ENCODE assay signal across 11 mouse cellular contexts in the genomic region with DNA sequence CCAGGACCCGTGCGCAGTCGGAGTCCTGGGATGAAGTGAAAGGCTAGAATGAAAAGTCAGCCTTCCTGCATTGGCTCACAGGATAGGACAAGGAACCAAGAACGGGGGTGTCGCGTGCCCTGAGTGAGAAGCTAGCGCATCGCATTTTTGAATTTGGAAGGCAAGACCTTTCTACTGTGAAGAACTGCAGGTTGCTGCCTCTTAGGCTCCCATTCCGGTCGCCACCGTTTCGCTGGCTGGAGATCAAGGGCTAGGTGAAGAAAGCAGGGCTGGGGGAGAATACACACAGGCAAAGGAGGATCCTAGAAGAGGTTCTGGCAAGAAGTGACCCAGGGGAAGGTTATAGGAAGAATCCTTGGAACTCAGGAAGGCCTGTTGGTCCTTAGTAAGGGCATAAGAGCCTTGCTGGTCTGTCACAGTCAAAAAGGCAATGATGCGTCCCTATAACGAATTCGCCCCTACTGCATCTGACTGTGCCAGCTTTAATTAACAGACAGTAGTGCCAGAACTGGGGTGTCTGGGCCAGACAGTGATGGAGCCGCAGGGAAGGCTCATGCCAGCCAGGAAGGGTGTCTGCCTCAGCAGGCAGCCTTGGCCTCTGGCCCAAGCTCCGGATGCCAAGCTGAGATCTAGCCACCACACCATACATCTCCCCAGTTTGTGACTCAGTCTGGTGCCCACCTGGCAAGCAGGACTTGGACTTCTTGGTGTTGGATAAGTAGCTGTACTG. TPM values are rescaled to one million over a fixed set of nuclear protein-coding genes. Genes with fewer than 3 reads are reported as not detected.
DNase-seq lines count a peak whose midpoint lies in the region; ATAC-seq and TF ChIP-seq lines count a peak whose summit lies in the region.
"Had no signal": no experiment of that assay in that cellular context is flagged by ENCODE, and none has a peak within 500 bp of the region (broad histone marks: within the 10 kb centered on the region; RNA-seq: fewer than 3 reads in every experiment).

No protein-coding gene starts in this region.

- H3K36me3 ChIP-seq in heart, embryonic 12.5 days = no peaks in the 10 kb centered on the region
- H3K36me3 ChIP-seq in ES-Bruce4 (ENCODE audit: control insufficient read depth, insufficient read depth, low read length, poor library complexity, severe bottlenecking) = no peaks in the 10 kb centered on the region
- no peaks in the 10 kb centered on the region for H3K36me3 ChIP-seq in embryonic facial prominence, embryonic 15.5 days
- H3K36me3 ChIP-seq in limb, embryonic 11.5 days (ENCODE audit: control insufficient read depth, insufficient read depth, low read length) = no peaks in the 10 kb centered on the region

- TF ChIP-seq CTCF in ES-Bruce4 (IDR thresholded peaks at IDR 0.05; ENCODE audit: low read depth, low read length) = no peak

- TF ChIP-seq EP300 in ES-Bruce4 (IDR thresholded peaks at IDR 0.05; ENCODE audit: insufficient read depth, low read depth, low read length) = no peak

- H3K4me2 ChIP-seq in heart, embryonic 12.5 days = peak overlapping the region; percentile 59
- 0 out of 2 replicates have a peak overlapping the region, but pooled peaks have one; percentile 40 for H3K4me2 ChIP-seq in embryonic facial prominence, embryonic 15.5 days (replicated peaks)
- peak overlapping the region; percentile 36; the same call in 1 of the 2 replicates for H3K4me2 ChIP-seq in limb, embryonic 11.5 days (ENCODE audit: low read depth, severe bottlenecking)

- 28% methylated on average over 17 of the region's 17 CpGs for WGBS in heart, embryonic 12.5 days
- 27% methylated on average over 17 of the region's 17 CpGs for WGBS in embryonic facial prominence, embryonic 15.5 days
- WGBS in limb, embryonic 11.5 days = 25% methylated on average over 17 of the region's 17 CpGs

- peaks cover 13% of the 10 kb centered on the region for H3K4me1 ChIP-seq in heart, embryonic 12.5 days (replicated peaks)
- H3K4me1 ChIP-seq in ES-Bruce4 (ENCODE audit: control insufficient read depth, insufficient read depth, low read length) = no peaks in the 10 kb centered on the region
- peaks cover 19% of the 10 kb centered on the region for H3K4me1 ChIP-seq in embryonic facial prominence, embryonic 15.5 days
- H3K4me1 ChIP-seq in limb, embryonic 11.5 days (ENCODE audit: control insufficient read depth, insufficient read depth, low read length) = peaks cover 9% of the 10 kb centered on the region

- ATAC-seq in heart, embryonic 12.5 days (ENCODE audit: insufficient number of reproducible peaks, low FRiP score) = no peak
- ATAC-seq in embryonic facial prominence, embryonic 15.5 days (ENCODE audit: insufficient number of reproducible peaks, low FRiP score, low TSS enrichment, low read depth) = no peak
- ATAC-seq in limb, embryonic 11.5 days (ENCODE audit: insufficient number of reproducible peaks, low FRiP score, low TSS enrichment, low read depth) = no peak
- ATAC-seq in erythroblast, adult 5-6 weeks (replicated peaks; ENCODE audit: low FRiP score, poor library complexity, severe bottlenecking) = no peak
- ATAC-seq: liver, postnatal 0 days had no signal

- no peaks in the 10 kb centered on the region for H3K9me3 ChIP-seq in heart, embryonic 12.5 days (replicated peaks)
- H3K9me3 ChIP-seq in ES-Bruce4 (replicated peaks; ENCODE audit: control insufficient read depth, insufficient read depth, low read length, poor library complexity, severe bottlenecking) = no peaks in the 10 kb centered on the region
- H3K9me3 ChIP-seq in embryonic facial prominence, embryonic 15.5 days (replicated peaks) = no peaks in the 10 kb centered on the region
- H3K9me3 ChIP-seq in limb, embryonic 11.5 days (ENCODE audit: control insufficient read depth, low read length) = no peaks in the 10 kb centered on the region

- H3K9ac ChIP-seq in heart, embryonic 12.5 days = no peak overlapping the region
- H3K9ac ChIP-seq in ES-Bruce4 (ENCODE audit: low read depth, poor library complexity, severe bottlenecking) = peak overlapping the region; percentile 32; the same call in 1 of the 2 replicates
- no peak overlapping the region for H3K9ac ChIP-seq in embryonic facial prominence, embryonic 15.5 days
- H3K9ac ChIP-seq in limb, embryonic 11.5 days (ENCODE audit: low read length) = no peak overlapping the region
- H3K9ac ChIP-seq: liver, postnatal 0 days had no signal

- TF ChIP-seq POLR2A in ES-Bruce4 (IDR thresholded peaks at IDR 0.05; ENCODE audit: insufficient read depth, low read length) = no peak

- DNase-seq in heart, adult 18-20 months = no peak
- DNase-seq in limb, embryonic 11.5 days (ENCODE audit: low spot score) = no peak
- DNase-seq in layer of hippocampus, adult 9-11 months = no peak
- no peak for DNase-seq in embryo, embryonic 11 days
- DNase-seq: heart, adult 2 months; kidney, postnatal 36 days; liver, postnatal 0 days had no signal

- H3K27me3 ChIP-seq in heart, embryonic 12.5 days (replicated peaks) = peaks cover 92% of the 10 kb centered on the region
- no peaks in the 10 kb centered on the region for H3K27me3 ChIP-seq in ES-Bruce4 (ENCODE audit: control insufficient read depth, insufficient read depth, low read length, poor library complexity, severe bottlenecking)
- H3K27me3 ChIP-seq in embryonic facial prominence, embryonic 15.5 days = peaks cover 91% of the 10 kb centered on the region
- peaks cover 79% of the 10 kb centered on the region for H3K27me3 ChIP-seq in limb, embryonic 11.5 days (ENCODE audit: control insufficient read depth, insufficient read depth, low read length)

- no peak overlapping the region for H3K4me3 ChIP-seq in heart, embryonic 12.5 days
- H3K4me3 ChIP-seq in ES-Bruce4 (ENCODE audit: low read depth, low read length) = peak overlapping the region; percentile 45; the same call in 1 of the 2 replicates
- peak overlapping the region; percentile 26 for H3K4me3 ChIP-seq in embryonic facial prominence, embryonic 15.5 days (replicated peaks)
- H3K4me3 ChIP-seq in limb, embryonic 11.5 days (ENCODE audit: low read depth, low read length) = no peak overlapping the region
- H3K4me3 ChIP-seq: heart, adult 2 months had no signal

- no peak overlapping the region for H3K27ac ChIP-seq in heart, embryonic 12.5 days (ENCODE audit: poor library complexity, severe bottlenecking)
- H3K27ac ChIP-seq in ES-Bruce4 (ENCODE audit: insufficient read depth, low read length) = no peak overlapping the region
- H3K27ac ChIP-seq in embryonic facial prominence, embryonic 15.5 days (replicated peaks) = no peak overlapping the region
- no peak overlapping the region for H3K27ac ChIP-seq in limb, embryonic 11.5 days (replicated peaks; ENCODE audit: low read depth, low read length)
- H3K27ac ChIP-seq: heart, adult 2 months had no signal

RNA-seq across cellular contexts. Expression of gene Grid2ip, which starts 13.4 kb away (rescaled TPM):
- 0.14 and 0.51 TPM in 2 replicates for polyA plus RNA-seq in heart, embryonic 12.5 days (2016; fragmentation: Nextera tagmentation; extraction: Ambion mirVana)
- total RNA-seq in heart, adult 18-20 months (2021) = not detected
- 0.38 and 0.57 TPM in 2 replicates for polyA plus RNA-seq in ES-Bruce4 (2011; ENCODE audit: insufficient read depth, insufficient read length, low read depth, missing spikeins)
- 0.68 and 1.8 TPM in 2 replicates for polyA plus RNA-seq in embryonic facial prominence, embryonic 15.5 days (2015; fragmentation: Nextera tagmentation; extraction: Ambion mirVana)
- polyA plus RNA-seq in limb, embryonic 11.5 days (2014; fragmentation: Nextera tagmentation; extraction: Ambion mirVana) = 0.31 and 0.88 TPM in 2 replicates
- 0.58 TPM in 1 of 2 replicates, not detected in the other for total RNA-seq in erythroblast, adult 5-6 weeks (2015; ENCODE audit: low replicate concordance)
- not detected in 2 replicates for total RNA-seq in erythroblast, adult 5-6 weeks (2017; ENCODE audit: low replicate concordance)
- total RNA-seq: heart, adult 2 months had no signal
- polyA plus RNA-seq: heart, adult 2 months; liver, postnatal 0 days had no signal

RNA-seq across cellular contexts. Expression of gene Kdelr2, which starts 33.1 kb away (rescaled TPM):
- polyA plus RNA-seq in heart, embryonic 12.5 days (2016; fragmentation: Nextera tagmentation; extraction: Ambion mirVana) = 285 TPM in 2 replicates
- 10 to 100 TPM; 48.7 to 49.0 TPM for total RNA-seq in heart, adult 18-20 months (2021)
- polyA plus RNA-seq in ES-Bruce4 (2011; ENCODE audit: insufficient read depth, insufficient read length, low read depth, missing spikeins) = 80.1 and 80.4 TPM in 2 replicates
- polyA plus RNA-seq in embryonic facial prominence, embryonic 15.5 days (2015; fragmentation: Nextera tagmentation; extraction: Ambion mirVana) = 416 and 417 TPM in 2 replicates
- polyA plus RNA-seq in limb, embryonic 11.5 days (2014; fragmentation: Nextera tagmentation; extraction: Ambion mirVana) = 265 and 281 TPM in 2 replicates
- 17.6 and 19.6 TPM in 2 replicates for total RNA-seq in erythroblast, adult 5-6 weeks (2015; ENCODE audit: low replicate concordance)
- 15.5 and 29.2 TPM in 2 replicates for total RNA-seq in erythroblast, adult 5-6 weeks (2017; ENCODE audit: low replicate concordance)

RNA-seq across cellular contexts. Expression of gene Zdhhc4, which starts 41.5 kb away (rescaled TPM):
- 51.9 and 56.5 TPM in 2 replicates for polyA plus RNA-seq in heart, embryonic 12.5 days (2016; fragmentation: Nextera tagmentation; extraction: Ambion mirVana)
- 10 to 100 TPM; 25.1 to 26.3 TPM for total RNA-seq in heart, adult 18-20 months (2021)
- 27.2 and 28.9 TPM in 2 replicates for polyA plus RNA-seq in ES-Bruce4 (2011; ENCODE audit: insufficient read depth, insufficient read length, low read depth, missing spikeins)
- polyA plus RNA-seq in embryonic facial prominence, embryonic 15.5 days (2015; fragmentation: Nextera tagmentation; extraction: Ambion mirVana) = 74.6 and 77.8 TPM in 2 replicates
- 74.1 and 75.1 TPM in 2 replicates for polyA plus RNA-seq in limb, embryonic 11.5 days (2014; fragmentation: Nextera tagmentation; extraction: Ambion mirVana)
- 8.8 and 23.8 TPM in 2 replicates for total RNA-seq in erythroblast, adult 5-6 weeks (2015; ENCODE audit: low replicate concordance)
- total RNA-seq in erythroblast, adult 5-6 weeks (2017; ENCODE audit: low replicate concordance) = 6.0 and 10.6 TPM in 2 replicates

RNA-seq across cellular contexts. Expression of gene E130309D02Rik, which starts 55.4 kb away (rescaled TPM):
- polyA plus RNA-seq in heart, embryonic 12.5 days (2016; fragmentation: Nextera tagmentation; extraction: Ambion mirVana) = 26.9 and 27.6 TPM in 2 replicates
- total RNA-seq in heart, adult 18-20 months (2021) = 10 to 100 TPM; 15.1 to 18.2 TPM
- polyA plus RNA-seq in ES-Bruce4 (2011; ENCODE audit: insufficient read depth, insufficient read length, low read depth, missing spikeins) = 22.3 and 23.8 TPM in 2 replicates
- polyA plus RNA-seq in embryonic facial prominence, embryonic 15.5 days (2015; fragmentation: Nextera tagmentation; extraction: Ambion mirVana) = 33.1 and 33.7 TPM in 2 replicates
- 52.5 and 53.4 TPM in 2 replicates for polyA plus RNA-seq in limb, embryonic 11.5 days (2014; fragmentation: Nextera tagmentation; extraction: Ambion mirVana)
- 7.1 and 11.3 TPM in 2 replicates for total RNA-seq in erythroblast, adult 5-6 weeks (2015; ENCODE audit: low replicate concordance)
- 4.3 and 4.6 TPM in 2 replicates for total RNA-seq in erythroblast, adult 5-6 weeks (2017; ENCODE audit: low replicate concordance)

Comparison
In these comparisons a context has a peak if more than half of its experiments do, and no peak if none do; other contexts are left out.
1. H3K4me3 ChIP-seq: peak in ES-Bruce4 (single experiment) and embryonic facial prominence, embryonic 15.5 days (single experiment); none in heart, embryonic 12.5 days (single experiment) and limb, embryonic 11.5 days (single experiment).
2. Peak in every context shown above with its lines, with median percentiles within 50 percentile points of each other: H3K4me2 ChIP-seq.